Comparison of ENCODE assay signal across 8 mouse cellular contexts in genomic region chr1:152556576-152557281, GRCm38 (mm10).
DNase-seq lines count a peak whose midpoint lies in the region; ATAC-seq lines count a peak whose summit lies in the region.

No protein-coding gene starts in this region.

- intact Hi-C loops in heart, postnatal 25 days (cut with DNase I), result loop anchor here (2.0 kb wide), 1 partner anchor 68 kb away; no protein-coding TSS in a partner anchor

- ATAC-seq in embryonic facial prominence, embryonic 13.5 days (ENCODE audit: insufficient number of reproducible peaks, insufficient read depth, low FRiP score, low TSS enrichment, low read depth), result no peak

- H3K9me3 ChIP-seq in embryonic facial prominence, embryonic 13.5 days, result no peaks in the 10 kb centered on the region
- no peaks in the 10 kb centered on the region for H3K9me3 ChIP-seq in limb, embryonic 10.5 days (replicated peaks)

- H3K9ac ChIP-seq in embryonic facial prominence, embryonic 13.5 days, result no peak overlapping the region

- H3K4me1 ChIP-seq in embryonic facial prominence, embryonic 13.5 days, result peaks cover 62% of the 10 kb centered on the region
- peaks cover 32% of the 10 kb centered on the region for H3K4me1 ChIP-seq in limb, embryonic 10.5 days

- 68% methylated on average over 14 of the region's 14 CpGs for WGBS in embryonic facial prominence, embryonic 13.5 days
- 85% methylated on average over 14 of the region's 14 CpGs for WGBS in limb, embryonic 10.5 days

- H3K4me3 ChIP-seq in embryonic facial prominence, embryonic 13.5 days, result no peak overlapping the region
- no peak overlapping the region for H3K4me3 ChIP-seq in limb, embryonic 10.5 days

- peak overlapping the region; percentile 84; the same call in 1 of the 2 replicates for H3K27ac ChIP-seq in embryonic facial prominence, embryonic 13.5 days
- H3K27ac ChIP-seq in limb, embryonic 10.5 days, result 0 out of 2 replicates have a peak overlapping the region, but pooled peaks have one; percentile 34

- H3K36me3 ChIP-seq in embryonic facial prominence, embryonic 13.5 days, result peaks cover 15% of the 10 kb centered on the region
- peaks cover 59% of the 10 kb centered on the region for H3K36me3 ChIP-seq in limb, embryonic 10.5 days

- DNase-seq in heart, adult 18-20 months, result peak; percentile 77 to 83
- DNase-seq in heart, adult 9 months (ENCODE audit: low spot score in 2 of 2), result no peak
- DNase-seq in heart, postnatal 25 days (ENCODE audit: low spot score), result peak; percentile 54
- DNase-seq in limb, embryonic 10.5 days (ENCODE audit: low spot score), result no peak
- peak; percentile 73 for DNase-seq in retina, embryonic 14.5 days (ENCODE audit: low spot score)
- no peak for DNase-seq in spleen, adult 12 weeks (ENCODE audit: low spot score)
- DNase-seq in cerebellum, adult 11 months, result no peak

- no peak overlapping the region for H3K4me2 ChIP-seq in embryonic facial prominence, embryonic 13.5 days

- no peaks in the 10 kb centered on the region for H3K27me3 ChIP-seq in embryonic facial prominence, embryonic 13.5 days
- no peaks in the 10 kb centered on the region for H3K27me3 ChIP-seq in limb, embryonic 10.5 days (ENCODE audit: low read depth, poor library complexity, severe bottlenecking)

Comparison
In these comparisons a context has a peak if more than half of its experiments do, and no peak if none do; other contexts are left out.
1. DNase-seq: peak in heart, adult 18-20 months (2 of 2), heart, postnatal 25 days (single experiment) and retina, embryonic 14.5 days (single experiment); none in heart, adult 9 months (0 of 2), limb, embryonic 10.5 days (single experiment), spleen, adult 12 weeks (single experiment) and cerebellum, adult 11 months (single experiment).